ENCODE assay signal across 14 mouse cellular contexts in the genomic region with DNA sequence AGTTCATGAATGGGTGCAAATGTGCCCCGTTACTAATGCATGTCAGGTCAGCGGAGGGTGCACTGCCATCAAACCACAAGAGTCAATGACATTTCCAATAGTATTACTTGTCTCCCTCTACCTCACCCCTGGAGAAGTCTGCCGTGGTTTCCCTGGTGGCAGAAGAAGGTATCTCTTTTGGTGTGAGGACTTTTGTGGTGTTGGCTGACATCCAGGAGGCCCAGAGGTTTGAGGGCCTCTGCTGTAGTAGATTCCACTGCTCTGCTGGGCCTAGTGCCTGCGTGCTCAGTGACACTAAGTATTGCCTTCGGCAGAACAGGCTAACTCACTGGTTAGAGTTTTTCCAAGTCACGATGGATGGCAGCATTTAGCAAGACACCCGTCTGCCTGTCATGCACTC.
DNase-seq lines count a peak whose midpoint lies in the region; ATAC-seq and TF ChIP-seq lines count a peak whose summit lies in the region.
"Had no signal": no experiment of that assay in that cellular context is flagged by ENCODE, and none has a peak within 500 bp of the region (broad histone marks: within the 10 kb centered on the region; RNA-seq: fewer than 3 reads in every experiment).

No protein-coding gene starts in this region.

- 72% methylated on average over 7 of the region's 7 CpGs for WGBS in embryonic facial prominence, embryonic 12.5 days
- WGBS in embryonic facial prominence, embryonic 10.5 days, result 87% methylated on average over 7 of the region's 7 CpGs
- 49% methylated on average over 7 of the region's 7 CpGs for WGBS in hindbrain, postnatal 0 days
- 85% methylated on average over 7 of the region's 7 CpGs for WGBS in hindbrain, embryonic 11.5 days

- H3K4me3 ChIP-seq in embryonic facial prominence, embryonic 12.5 days, result no peak overlapping the region
- no peak overlapping the region for H3K4me3 ChIP-seq in embryonic facial prominence, embryonic 10.5 days
- H3K4me3 ChIP-seq in hindbrain, postnatal 0 days (ENCODE audit: low read length), result no peak overlapping the region
- no peak overlapping the region for H3K4me3 ChIP-seq in hindbrain, embryonic 11.5 days (ENCODE audit: low read depth, low read length)
- H3K4me3 ChIP-seq: left cerebral cortex, adult 2 months; liver, embryonic 13.5 days; midbrain, embryonic 15.5 days had no signal

- no peak for DNase-seq in embryonic facial prominence, embryonic 10.5 days (ENCODE audit: low spot score)
- peak; percentile 49 for DNase-seq in hindbrain, postnatal 0 days (ENCODE audit: low spot score)
- no peak for DNase-seq in hindbrain, embryonic 11.5 days (ENCODE audit: low spot score)
- DNase-seq in lung, postnatal 10 days, result peak; percentile 34
- DNase-seq in lung, adult 18-20 months, result no peak
- DNase-seq in ovary, adult 18-20 months (ENCODE audit: low spot score), result no peak
- DNase-seq: cerebellum, adult 11 months; liver, embryonic 13.5 days; thymus, postnatal 25 days had no signal

- H3K27ac ChIP-seq in embryonic facial prominence, embryonic 12.5 days, result 0 out of 2 replicates have a peak overlapping the region, but pooled peaks have one; percentile 5
- H3K27ac ChIP-seq in embryonic facial prominence, embryonic 10.5 days (replicated peaks), result no peak overlapping the region
- no peak overlapping the region for H3K27ac ChIP-seq in hindbrain, postnatal 0 days
- no peak overlapping the region for H3K27ac ChIP-seq in hindbrain, embryonic 11.5 days (ENCODE audit: low read depth, low read length)
- H3K27ac ChIP-seq: left cerebral cortex, adult 2 months; liver, embryonic 13.5 days; midbrain, embryonic 15.5 days had no signal

- peaks cover 12% of the 10 kb centered on the region for H3K36me3 ChIP-seq in embryonic facial prominence, embryonic 12.5 days
- peaks cover 64% of the 10 kb centered on the region for H3K36me3 ChIP-seq in embryonic facial prominence, embryonic 10.5 days (replicated peaks)
- peaks cover 5% of the 10 kb centered on the region; the same call in 1 of the 2 replicates for H3K36me3 ChIP-seq in hindbrain, postnatal 0 days (ENCODE audit: insufficient read depth, low read length)
- H3K36me3 ChIP-seq in hindbrain, embryonic 11.5 days (ENCODE audit: control insufficient read depth, insufficient read depth, low read length), result no peaks in the 10 kb centered on the region
- H3K36me3 ChIP-seq: liver, embryonic 13.5 days had no signal

- no peak overlapping the region for H3K4me2 ChIP-seq in embryonic facial prominence, embryonic 12.5 days (replicated peaks)
- H3K4me2 ChIP-seq in hindbrain, postnatal 0 days (ENCODE audit: low read depth, low read length), result no peak overlapping the region
- no peak overlapping the region for H3K4me2 ChIP-seq in hindbrain, embryonic 11.5 days (replicated peaks; ENCODE audit: low read depth, low read length)
- H3K4me2 ChIP-seq: liver, embryonic 13.5 days; midbrain, embryonic 15.5 days had no signal

- H3K9me3 ChIP-seq in embryonic facial prominence, embryonic 12.5 days, result no peaks in the 10 kb centered on the region
- no peaks in the 10 kb centered on the region for H3K9me3 ChIP-seq in embryonic facial prominence, embryonic 10.5 days
- no peaks in the 10 kb centered on the region for H3K9me3 ChIP-seq in hindbrain, postnatal 0 days (ENCODE audit: low read length)
- H3K9me3 ChIP-seq in hindbrain, embryonic 11.5 days (ENCODE audit: control insufficient read depth, low read length), result no peaks in the 10 kb centered on the region
- H3K9me3 ChIP-seq: liver, embryonic 13.5 days; midbrain, embryonic 15.5 days had no signal

- no peak overlapping the region for H3K9ac ChIP-seq in embryonic facial prominence, embryonic 12.5 days
- no peak overlapping the region for H3K9ac ChIP-seq in hindbrain, postnatal 0 days (replicated peaks; ENCODE audit: low read length)
- H3K9ac ChIP-seq in hindbrain, embryonic 11.5 days (ENCODE audit: low read depth, low read length), result no peak overlapping the region
- H3K9ac ChIP-seq: liver, embryonic 13.5 days; midbrain, embryonic 15.5 days had no signal

- TF ChIP-seq CTCF in hindbrain, postnatal 0 days (IDR thresholded peaks at IDR 0.05; ENCODE audit: low read depth), result peak; percentile 54

- peaks cover 31% of the 10 kb centered on the region for H3K4me1 ChIP-seq in embryonic facial prominence, embryonic 12.5 days
- H3K4me1 ChIP-seq in embryonic facial prominence, embryonic 10.5 days, result peaks cover 18% of the 10 kb centered on the region
- H3K4me1 ChIP-seq in hindbrain, postnatal 0 days (ENCODE audit: insufficient read depth, low read length), result peaks cover 2% of the 10 kb centered on the region; the same call in 1 of the 2 replicates
- H3K4me1 ChIP-seq in hindbrain, embryonic 11.5 days (replicated peaks; ENCODE audit: control insufficient read depth, insufficient read depth, low read length), result no peaks in the 10 kb centered on the region; the same call in 1 of the 2 replicates
- H3K4me1 ChIP-seq: midbrain, embryonic 15.5 days had no signal

- no peak for ATAC-seq in embryonic facial prominence, embryonic 12.5 days (ENCODE audit: insufficient number of reproducible peaks, insufficient read depth, low FRiP score, low TSS enrichment)
- ATAC-seq in hindbrain, postnatal 0 days, result peak; percentile 58; the same call in 1 of the 2 replicates
- ATAC-seq in hindbrain, embryonic 11.5 days (ENCODE audit: low FRiP score), result no peak
- ATAC-seq in megakaryocyte-erythroid progenitor cell, adult 5-6 weeks (replicated peaks; ENCODE audit: low FRiP score, low TSS enrichment, poor library complexity, severe bottlenecking), result peak; percentile 77
- ATAC-seq: inflammation-experienced regulatory T-cells, adult 6 months; midbrain, embryonic 15.5 days had no signal

- H3K27me3 ChIP-seq in embryonic facial prominence, embryonic 12.5 days, result no peaks in the 10 kb centered on the region
- no peaks in the 10 kb centered on the region for H3K27me3 ChIP-seq in embryonic facial prominence, embryonic 10.5 days (replicated peaks; ENCODE audit: low read depth, poor library complexity, severe bottlenecking)
- no peaks in the 10 kb centered on the region for H3K27me3 ChIP-seq in hindbrain, postnatal 0 days (ENCODE audit: insufficient read depth, low read length)
- H3K27me3 ChIP-seq in hindbrain, embryonic 11.5 days (ENCODE audit: control insufficient read depth, insufficient read depth, low read length), result no peaks in the 10 kb centered on the region
- H3K27me3 ChIP-seq: liver, embryonic 13.5 days; midbrain, embryonic 15.5 days had no signal

Comparison
In these comparisons a context has a peak if more than half of its experiments do, and no peak if none do; other contexts are left out.
1. ATAC-seq: peak in hindbrain, postnatal 0 days (single experiment) and megakaryocyte-erythroid progenitor cell, adult 5-6 weeks (single experiment); none in embryonic facial prominence, embryonic 12.5 days (single experiment) and hindbrain, embryonic 11.5 days (single experiment).
2. DNase-seq: peak in hindbrain, postnatal 0 days (single experiment) and lung, postnatal 10 days (single experiment); none in embryonic facial prominence, embryonic 10.5 days (single experiment), hindbrain, embryonic 11.5 days (single experiment), lung, adult 18-20 months (0 of 2) and ovary, adult 18-20 months (single experiment).